Mouse (Mus musculus) limb, embryonic 10.5 days (tissue): ENCODE data around the gene Odf3b. TPM values are rescaled to one million over a fixed set of nuclear protein-coding genes. Genes with fewer than 3 reads are reported as not detected.
A peak's percentile ranks its signal among the peaks of the same experiment; 100 is the strongest.

Experiments
- DNase-seq: peaks from one replicate; pipeline ENCODE4 v3.0.0-alpha.2; 2017; ENCODE audit warnings: low spot score
- H3K27ac ChIP-seq: fragments of 300-500 bp; sonication (generic); 2 replicates; pipeline ENCODE4 v1.5.1; 2016; ENCODE audit warnings: mild to moderate bottlenecking
- H3K27me3 ChIP-seq: fragments of 300-500 bp; sonication (generic); 2 replicates; pipeline ENCODE4 v1.6.1; 2016; ENCODE audit warnings: low read depth, mild to moderate bottlenecking; ENCODE audit not compliant: poor library complexity, severe bottlenecking
- H3K36me3 ChIP-seq: fragments of 300-500 bp; sonication (generic); 2 replicates; pipeline ENCODE4 v1.6.1; 2016; ENCODE audit warnings: mild to moderate bottlenecking, moderate library complexity
- H3K4me1 ChIP-seq: fragments of 300-500 bp; sonication (generic); 2 replicates; pipeline ENCODE4 v1.6.1; 2016
- H3K4me3 ChIP-seq: fragments of 300-500 bp; sonication (generic); 2 replicates; pipeline ENCODE4 v1.5.1; 2016; ENCODE audit warnings: mild to moderate bottlenecking, moderate library complexity
- H3K9me3 ChIP-seq: fragments of 300-500 bp; sonication (generic); replicated peaks from 2 replicates; pipeline ENCODE4 v1.6.1; 2016; ENCODE audit warnings: mild to moderate bottlenecking
- WGBS: fragments of 180-500 bp; shearing (Covaris S2); methylation state at CpG from one replicate; pipeline ENCODE4 v1.1.7; 2016; 5-methylcytosine and 5-hydroxymethylcytosine counted together
- polyA plus RNA-seq: library from polyadenylated mRNA; unstranded; fragments of >200 nt; fragmentation: Nextera tagmentation; extraction: Ambion mirVana; gene quantifications from 2 replicates; pipeline ENCODE4 v1.2.1, GENCODE M21; 2016

Gene Odf3b
- polyA plus RNA-seq, 1 experiment from 2014 or later, result 0.53 TPM

DNA sequence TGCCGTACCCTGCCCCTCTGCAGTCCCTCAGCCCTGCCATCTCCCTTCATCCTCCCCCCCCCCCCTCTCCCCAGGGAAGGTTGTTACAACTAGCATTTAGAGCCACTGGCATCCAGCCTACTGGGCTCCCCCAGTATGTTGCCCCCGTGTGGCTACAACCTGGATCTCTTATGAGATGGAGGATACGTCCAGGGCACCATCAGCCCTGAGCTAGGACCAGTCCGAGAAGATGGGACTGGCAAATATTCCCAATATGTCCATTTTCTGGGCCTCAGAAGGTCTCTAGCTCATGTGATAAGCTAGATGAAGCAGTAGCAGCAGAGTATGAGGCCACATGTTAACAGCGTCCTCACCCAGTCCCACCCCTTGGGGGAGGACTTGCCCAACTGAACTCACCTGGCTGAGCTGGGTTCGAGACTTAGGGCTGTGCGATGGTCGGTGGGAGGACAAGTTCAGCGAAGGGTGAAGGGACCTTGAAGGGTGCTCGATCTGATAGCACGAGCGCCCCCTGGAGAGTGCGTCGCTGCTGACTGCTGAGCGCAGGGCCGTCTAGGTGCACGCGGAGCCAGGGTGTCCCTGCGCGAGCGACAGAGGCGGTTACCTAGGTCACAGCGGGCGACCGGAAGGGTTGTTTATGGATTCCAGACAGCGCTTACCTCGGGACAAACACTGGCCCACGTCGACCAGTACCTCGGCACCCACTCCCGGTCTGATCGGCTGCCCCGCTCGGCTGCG is 5.9 kb downstream of the Odf3b start:
- Histone ChIP-seq H3K36me3 (peaks cover 48% of the 10 kb centered on the region), H3K4me1 (peaks cover 45% of the 10 kb centered on the region), H3K27me3 (peaks cover 25% of the 10 kb centered on the region), H3K9me3 (no peaks in the 10 kb centered on the region), H3K4me3 (peak overlapping the region; percentile 66), H3K27ac (peak overlapping the region; percentile 93)
- WGBS, result 2% methylated on average over 35 of the region's 35 CpGs
- peak; percentile 85 for DNase-seq

DNA sequence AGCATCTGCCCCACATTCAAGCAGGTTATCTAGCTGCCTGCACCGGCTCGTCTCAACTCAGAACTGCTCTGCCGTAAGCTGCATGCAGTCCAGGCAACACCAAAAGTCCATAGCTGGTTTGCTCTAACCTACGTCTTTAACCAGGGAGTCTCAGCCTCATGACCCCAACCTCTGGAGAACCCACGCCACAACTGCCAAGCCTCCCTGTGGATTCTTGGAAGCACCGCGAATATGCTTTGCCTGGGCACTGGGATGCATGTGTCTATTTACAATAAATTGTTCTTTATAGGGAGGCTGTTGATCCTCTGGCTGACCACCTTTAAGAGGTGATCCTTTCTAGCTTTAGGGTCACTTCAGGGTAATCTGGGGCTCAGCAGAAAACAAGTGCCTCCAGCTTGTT is 6.5 kb downstream of the Odf3b start:
- H3K4me3 ChIP-seq, result peak overlapping the region; percentile 66
- no peak overlapping the region for H3K27ac ChIP-seq
- peaks cover 55% of the 10 kb centered on the region for H3K36me3 ChIP-seq
- H3K9me3 ChIP-seq, result no peaks in the 10 kb centered on the region
- no peak for DNase-seq
- peaks cover 39% of the 10 kb centered on the region for H3K4me1 ChIP-seq
- 85% methylated on average over 7 of the region's 7 CpGs for WGBS
- peaks cover 19% of the 10 kb centered on the region for H3K27me3 ChIP-seq

GRCm38 (mm10) chr15:89372068-89372467 is 7.0 kb downstream of the Odf3b start:
- WGBS, result 93% methylated on average over 13 of the region's 13 CpGs
- DNase-seq, result no peak
- peaks cover 60% of the 10 kb centered on the region for H3K36me3 ChIP-seq
- H3K27me3 ChIP-seq, result peaks cover 14% of the 10 kb centered on the region
- no peak overlapping the region; the same call in 1 of the 2 replicates for H3K4me3 ChIP-seq
- no peak overlapping the region for H3K27ac ChIP-seq
- H3K4me1 ChIP-seq, result peaks cover 34% of the 10 kb centered on the region
- no peaks in the 10 kb centered on the region for H3K9me3 ChIP-seq

- no peak overlapping the region for H3K27ac ChIP-seq
- no peaks in the 10 kb centered on the region for H3K27me3 ChIP-seq
- H3K36me3 ChIP-seq, result peaks cover 100% of the 10 kb centered on the region
- H3K9me3 ChIP-seq, result no peaks in the 10 kb centered on the region
- H3K4me3 ChIP-seq, result no peak overlapping the region
- no peaks in the 10 kb centered on the region for H3K4me1 ChIP-seq
- WGBS, result 93% methylated on average over 4 of the region's 4 CpGs
- no peak for DNase-seq
Measured at GRCm38 (mm10) chr15:89365141-89365551, 13.9 kb downstream of the Odf3b start.

DNA sequence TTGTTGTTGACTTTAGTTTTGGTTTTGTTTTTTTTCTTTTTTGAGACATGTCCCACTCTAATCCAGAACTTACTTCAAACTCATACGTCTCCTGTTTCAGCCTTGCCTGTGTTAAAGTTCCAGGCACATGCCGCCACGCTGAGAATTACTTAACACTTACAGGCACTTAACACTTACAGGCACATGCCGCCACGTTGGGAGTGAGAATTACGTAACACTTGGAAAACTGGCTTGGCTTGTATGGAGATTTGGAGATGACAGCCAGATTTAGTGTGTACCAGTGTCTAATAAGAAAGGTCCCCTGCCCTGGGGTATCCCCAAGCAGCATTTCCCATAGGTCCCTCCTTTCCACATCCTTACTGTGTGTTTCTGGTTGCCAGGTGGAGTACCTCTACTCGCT is 16.0 kb downstream of the Odf3b start:
- WGBS, result 93% methylated on average over 7 of the region's 7 CpGs
- Histone ChIP-seq H3K4me3 (no peak overlapping the region), H3K9me3 (no peaks in the 10 kb centered on the region), H3K36me3 (peaks cover 95% of the 10 kb centered on the region), H3K27me3 (no peaks in the 10 kb centered on the region), H3K4me1 (no peaks in the 10 kb centered on the region), H3K27ac (no peak overlapping the region)
- DNase-seq, result no peak

GRCm38 (mm10) chr15:89358784-89359183 is 20.3 kb downstream of the Odf3b start:
- DNase-seq, result no peak
- Histone ChIP-seq H3K4me1 (peaks cover 21% of the 10 kb centered on the region), H3K27me3 (no peaks in the 10 kb centered on the region), H3K36me3 (peaks cover 64% of the 10 kb centered on the region), H3K4me3 (no peak overlapping the region), H3K9me3 (no peaks in the 10 kb centered on the region), H3K27ac (no peak overlapping the region)
- 93% methylated on average over 3 of the region's 3 CpGs for WGBS

GRCm38 (mm10) chr15:89356372-89356771 is 22.7 kb downstream of the Odf3b start:
- peak overlapping the region; percentile 76 for H3K4me3 ChIP-seq
- peak overlapping the region; percentile 93 for H3K27ac ChIP-seq
- peaks cover 23% of the 10 kb centered on the region for H3K4me1 ChIP-seq
- no peaks in the 10 kb centered on the region for H3K9me3 ChIP-seq
- H3K36me3 ChIP-seq, result peaks cover 64% of the 10 kb centered on the region
- H3K27me3 ChIP-seq, result no peaks in the 10 kb centered on the region
- DNase-seq, result peak; percentile 92
- WGBS, result under 1% methylated on average over 15 of the region's 15 CpGs

- H3K27me3 ChIP-seq, result no peaks in the 10 kb centered on the region
- peak within 1 kb of the TSS; percentile 76 for H3K4me3 ChIP-seq
- no peaks in the 10 kb centered on the region for H3K9me3 ChIP-seq
- H3K27ac ChIP-seq, result peak within 1 kb of the TSS; percentile 93
- WGBS, result under 1% methylated on average over 64 of the region's 64 CpGs
- peaks cover 23% of the 10 kb centered on the region for H3K4me1 ChIP-seq
- H3K36me3 ChIP-seq, result peaks cover 64% of the 10 kb centered on the region
- peak; percentile 99 for DNase-seq
Measured at GRCm38 (mm10) chr15:89355241-89356187, 23.6 kb downstream of the Odf3b start, which contains the start of the genes Lmf2 and Ncaph2. Lmf2 (minus strand) TSS chr15:89355659. Ncaph2 (plus strand) TSS chr15:89355719.

DNA sequence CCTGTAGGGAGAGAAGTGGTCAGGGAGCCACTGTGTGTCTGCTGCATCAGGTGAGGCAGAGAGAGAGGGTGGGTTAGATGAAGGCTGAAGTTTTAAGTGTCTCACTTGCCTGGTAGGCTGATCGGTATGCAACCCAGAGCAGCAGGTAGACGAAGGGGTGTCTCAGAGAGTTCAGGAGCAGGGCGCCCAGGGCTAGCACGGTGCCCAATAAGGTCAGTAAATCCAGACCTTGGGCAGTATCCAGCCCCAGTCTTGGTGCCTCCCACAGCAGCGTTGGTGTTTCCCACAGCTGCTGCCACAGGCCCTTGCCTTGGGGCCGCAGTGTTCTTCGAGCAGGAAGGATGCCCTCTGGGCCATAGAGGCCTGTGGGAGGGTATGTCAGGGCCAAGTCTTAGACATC is 24.6 kb downstream of the Odf3b start:
- no peaks in the 10 kb centered on the region for H3K27me3 ChIP-seq
- no peaks in the 10 kb centered on the region for H3K9me3 ChIP-seq
- peak overlapping the region; percentile 93 for H3K27ac ChIP-seq
- DNase-seq, result no peak
- peak overlapping the region; percentile 76 for H3K4me3 ChIP-seq
- H3K36me3 ChIP-seq, result peaks cover 63% of the 10 kb centered on the region
- 90% methylated on average over 7 of the region's 7 CpGs for WGBS
- peaks cover 23% of the 10 kb centered on the region for H3K4me1 ChIP-seq

- H3K36me3 ChIP-seq, result peaks cover 57% of the 10 kb centered on the region
- H3K4me3 ChIP-seq, result peak overlapping the region; percentile 76
- H3K27ac ChIP-seq, result no peak overlapping the region
- no peaks in the 10 kb centered on the region for H3K27me3 ChIP-seq
- no peak for DNase-seq
- 96% methylated on average over 16 of the region's 16 CpGs for WGBS
- H3K4me1 ChIP-seq, result peaks cover 23% of the 10 kb centered on the region
- no peaks in the 10 kb centered on the region for H3K9me3 ChIP-seq
Measured at GRCm38 (mm10) chr15:89353837-89354236, 25.2 kb downstream of the Odf3b start.

- no peak for DNase-seq
- no peak overlapping the region for H3K4me3 ChIP-seq
- no peaks in the 10 kb centered on the region for H3K9me3 ChIP-seq
- WGBS, result 98% methylated on average over 12 of the region's 12 CpGs
- no peaks in the 10 kb centered on the region for H3K27me3 ChIP-seq
- H3K27ac ChIP-seq, result no peak overlapping the region
- peaks cover 51% of the 10 kb centered on the region for H3K36me3 ChIP-seq
- peaks cover 23% of the 10 kb centered on the region for H3K4me1 ChIP-seq
Measured at GRCm38 (mm10) chr15:89352795-89353194, 26.3 kb downstream of the Odf3b start.

- WGBS, result 97% methylated on average over 14 of the region's 14 CpGs
- H3K27ac ChIP-seq, result no peak overlapping the region
- H3K36me3 ChIP-seq, result peaks cover 48% of the 10 kb centered on the region
- no peak overlapping the region for H3K4me3 ChIP-seq
- DNase-seq, result no peak
- H3K4me1 ChIP-seq, result peaks cover 20% of the 10 kb centered on the region
- H3K27me3 ChIP-seq, result no peaks in the 10 kb centered on the region
- no peaks in the 10 kb centered on the region for H3K9me3 ChIP-seq
Measured at GRCm38 (mm10) chr15:89352054-89352453, 27.0 kb downstream of the Odf3b start.

DNA sequence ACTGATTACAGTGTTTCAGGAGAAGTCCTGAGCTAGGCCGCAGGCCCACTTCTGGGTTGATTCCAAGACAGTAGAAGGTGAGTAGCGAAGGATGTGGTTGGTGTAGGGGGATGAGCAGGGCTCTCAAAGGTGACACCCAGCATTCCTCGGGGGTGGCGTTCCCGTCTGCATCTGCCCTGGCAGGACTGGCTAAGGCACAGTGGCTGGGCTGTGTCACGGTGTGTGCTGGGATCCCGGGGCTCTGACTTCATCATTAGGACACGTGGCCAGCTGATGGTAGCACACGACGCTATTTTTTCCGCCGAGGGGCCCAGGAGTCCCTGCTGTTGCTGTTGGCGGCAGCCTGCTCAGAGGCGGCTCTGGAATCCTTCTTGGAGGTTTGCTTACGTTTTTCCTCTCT is 27.8 kb downstream of the Odf3b start:
- DNase-seq, result no peak
- H3K27ac ChIP-seq, result no peak overlapping the region
- 91% methylated on average over 15 of the region's 15 CpGs for WGBS
- peaks cover 48% of the 10 kb centered on the region for H3K36me3 ChIP-seq
- no peak overlapping the region for H3K4me3 ChIP-seq
- H3K27me3 ChIP-seq, result no peaks in the 10 kb centered on the region
- no peaks in the 10 kb centered on the region for H3K9me3 ChIP-seq
- peaks cover 17% of the 10 kb centered on the region for H3K4me1 ChIP-seq
